Mouse (Mus musculus): ENCODE data around the gene Adora3.

Adora3 gene

DNA sequence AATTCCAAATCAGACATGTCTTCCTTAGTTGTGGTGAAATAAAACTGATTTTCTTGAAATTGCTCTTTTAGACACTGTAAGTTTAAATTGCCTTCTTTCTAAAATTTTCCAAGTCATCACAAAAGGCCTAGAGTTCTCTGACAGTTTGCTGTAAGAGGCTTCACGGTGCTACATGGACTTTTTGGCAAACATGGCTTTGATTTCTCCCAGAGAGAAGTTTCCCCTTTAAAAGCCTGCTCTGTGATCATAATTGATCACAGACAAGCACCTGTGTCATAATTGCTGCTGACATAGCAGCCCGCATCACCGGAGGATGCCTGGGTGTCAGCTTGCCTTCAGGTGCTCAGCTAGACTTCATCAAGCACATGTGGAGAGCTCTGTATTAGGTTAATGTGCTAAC is at the start of gene Adora3, which contains the start of gene Tmigd3:
Gene Adora3 (plus strand): TSS at position 301 of the 400 bp plus-strand sequence.
Gene Tmigd3 (plus strand): TSS at position 346 of the 400 bp plus-strand sequence.
- DNase-seq (ENCODE audit: low spot score in 2 of 2) = no peak

DNA sequence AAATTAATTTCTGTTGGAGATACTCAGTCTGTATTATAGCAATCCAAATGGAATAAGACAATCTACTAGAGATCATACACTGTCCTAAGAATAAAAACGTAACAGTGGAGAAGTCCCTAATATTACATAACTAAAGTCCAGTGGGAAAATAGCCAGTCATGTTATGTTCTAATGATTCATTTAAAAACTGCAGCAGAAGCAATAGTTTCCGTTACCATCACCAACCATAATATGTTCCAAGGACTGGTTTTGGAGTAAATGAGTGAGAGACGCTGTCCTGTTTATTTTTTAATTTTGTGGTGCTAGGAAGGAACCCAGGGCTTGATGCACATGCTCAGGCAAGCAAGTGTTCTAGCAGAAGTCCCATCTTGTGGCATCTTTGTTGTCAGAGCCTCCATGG is 49.2 kb upstream of the Adora3 start:
- no peak for DNase-seq (ENCODE audit: low spot score in 2 of 2)

GRCm38 (mm10) chr3:105823609-105824008 is 47.0 kb upstream of the Adora3 start:
- DNase-seq (ENCODE audit: low spot score in 2 of 2) = no peak

GRCm38 (mm10) chr3:105824103-105824502 is 46.6 kb upstream of the Adora3 start:
- no peak for DNase-seq (ENCODE audit: low spot score in 2 of 2)

DNA sequence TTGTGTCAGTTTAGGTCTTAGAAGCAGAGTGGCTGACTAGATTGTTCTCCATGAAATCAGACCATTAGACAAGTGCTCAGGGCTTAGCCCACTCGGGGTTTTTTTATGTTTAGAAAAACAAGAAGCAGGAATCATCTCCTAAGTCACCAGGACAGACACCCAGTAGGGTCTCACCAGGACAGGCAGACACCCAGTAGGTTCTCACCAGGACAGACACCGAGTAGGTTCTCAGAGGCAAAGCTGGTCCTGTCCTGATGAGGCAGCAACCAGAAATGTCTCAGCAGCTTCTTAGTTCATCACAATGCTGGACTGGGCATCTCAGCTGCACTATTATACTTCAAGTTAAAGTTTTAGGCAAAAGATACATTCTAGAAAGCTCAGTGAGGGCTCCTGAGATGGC is 46.0 kb upstream of the Adora3 start:
- no peak for DNase-seq (ENCODE audit: low spot score in 2 of 2)

- DNase-seq (ENCODE audit: low spot score in 2 of 2) = no peak
These were observed 45.0 kb upstream of the Adora3 start for GRCm38 (mm10) chr3:105825501-105826161.

- no peak for DNase-seq (ENCODE audit: low spot score in 2 of 2)
These were observed 39.1 kb upstream of the Adora3 start for GRCm38 (mm10) chr3:105831584-105831983.

- DNase-seq (ENCODE audit: low spot score in 2 of 2) = no peak
These were observed 34.8 kb upstream of the Adora3 start for GRCm38 (mm10) chr3:105835875-105836274.

DNA sequence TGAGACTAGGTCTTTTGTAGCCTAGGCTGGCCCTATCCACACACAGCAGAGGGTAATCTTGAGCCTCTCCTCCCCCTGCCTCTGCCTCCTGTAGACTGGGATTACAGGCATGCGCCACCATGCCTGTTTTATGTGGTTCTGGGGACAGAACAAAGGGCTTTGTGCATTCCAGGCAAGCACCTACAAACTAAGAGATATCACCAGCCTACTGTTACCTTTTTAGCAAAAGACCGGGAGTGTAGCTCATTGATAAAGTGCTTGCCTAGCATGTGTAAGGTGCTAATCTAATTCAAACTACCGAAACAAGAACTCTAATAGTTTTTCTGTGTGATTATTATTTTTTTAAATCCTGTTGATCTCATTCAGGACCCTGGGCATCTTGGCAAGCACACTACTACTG is 33.8 kb upstream of the Adora3 start:
- no peak for DNase-seq (ENCODE audit: low spot score in 2 of 2)

DNA sequence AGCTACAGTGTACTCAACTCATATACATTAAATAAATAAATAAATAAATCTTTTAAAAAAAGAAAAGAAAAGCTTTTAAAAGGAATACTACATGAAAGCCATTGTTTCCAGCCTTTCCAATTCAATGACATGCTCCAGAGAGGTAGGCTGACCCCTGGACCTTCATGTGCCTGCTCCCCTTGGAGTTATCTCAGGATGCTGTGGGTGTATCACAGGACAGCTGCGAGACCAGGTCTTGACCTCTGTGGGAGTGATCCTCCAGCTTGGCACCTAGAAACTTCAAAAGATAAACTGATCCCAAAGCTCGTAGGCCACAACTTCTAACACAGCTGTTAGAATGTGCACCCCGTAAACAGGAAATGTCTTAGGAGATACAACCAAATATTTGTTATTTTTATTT is 32.0 kb upstream of the Adora3 start:
- DNase-seq (ENCODE audit: low spot score in 2 of 2) = no peak

- no peak for DNase-seq (ENCODE audit: low spot score in 2 of 2)
These were observed 30.8 kb upstream of the Adora3 start for GRCm38 (mm10) chr3:105839836-105840235.

GRCm38 (mm10) chr3:105846294-105847069 is 24.2 kb upstream of the Adora3 start:
- no peak for DNase-seq (ENCODE audit: low spot score in 2 of 2)

- DNase-seq (ENCODE audit: low spot score in 2 of 2) = no peak
These were observed 16.9 kb upstream of the Adora3 start for GRCm38 (mm10) chr3:105853781-105854180.

DNA sequence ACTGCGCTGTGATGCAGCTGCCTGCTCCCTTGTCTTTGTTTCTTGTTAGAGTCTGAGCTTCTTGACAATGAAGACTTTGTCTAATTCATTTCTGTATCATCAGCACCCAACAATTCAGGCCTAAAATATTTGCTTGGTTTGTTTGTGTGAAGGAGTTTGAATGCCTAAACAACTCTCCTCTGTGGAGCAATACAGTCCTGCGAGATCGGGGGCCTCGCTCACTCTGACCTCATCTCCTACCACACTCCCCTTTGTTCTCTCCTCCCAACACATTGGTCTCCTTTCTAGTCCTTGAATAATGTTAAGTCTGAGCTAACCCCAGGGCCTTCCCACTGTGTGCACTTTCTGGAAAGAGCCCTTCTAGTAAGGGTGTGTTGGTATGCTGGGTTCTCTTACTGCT is 15.9 kb upstream of the Adora3 start:
- DNase-seq (ENCODE audit: low spot score in 2 of 2) = no peak

GRCm38 (mm10) chr3:105857513-105857912 is 13.1 kb upstream of the Adora3 start:
- DNase-seq (ENCODE audit: low spot score in 2 of 2) = no peak

GRCm38 (mm10) chr3:105861747-105862366 is 8.8 kb upstream of the Adora3 start:
- no peak for DNase-seq (ENCODE audit: low spot score in 2 of 2)

- DNase-seq (ENCODE audit: low spot score in 2 of 2) = no peak
These were observed 6.5 kb upstream of the Adora3 start for GRCm38 (mm10) chr3:105864123-105864522.

DNA sequence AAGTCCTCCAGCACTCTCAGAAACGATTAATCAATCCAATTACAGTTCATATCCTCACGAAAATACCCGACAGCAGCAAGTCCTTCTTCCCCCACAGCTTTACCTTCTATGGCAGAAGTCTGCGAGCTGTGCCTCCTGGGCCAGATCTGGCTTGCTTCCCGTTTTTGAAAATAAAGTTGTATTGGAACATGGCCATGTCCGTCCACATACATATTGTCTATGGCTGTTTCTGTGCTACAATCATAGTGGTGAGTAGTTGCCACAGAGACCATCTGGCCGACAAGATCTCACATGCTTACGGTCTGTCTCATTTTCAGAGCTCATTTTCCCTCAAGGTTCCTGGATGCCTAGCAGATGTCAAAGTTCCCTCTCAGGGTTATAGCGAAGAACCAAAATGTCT is 5.5 kb upstream of the Adora3 start:
- DNase-seq (ENCODE audit: low spot score in 2 of 2) = no peak

DNA sequence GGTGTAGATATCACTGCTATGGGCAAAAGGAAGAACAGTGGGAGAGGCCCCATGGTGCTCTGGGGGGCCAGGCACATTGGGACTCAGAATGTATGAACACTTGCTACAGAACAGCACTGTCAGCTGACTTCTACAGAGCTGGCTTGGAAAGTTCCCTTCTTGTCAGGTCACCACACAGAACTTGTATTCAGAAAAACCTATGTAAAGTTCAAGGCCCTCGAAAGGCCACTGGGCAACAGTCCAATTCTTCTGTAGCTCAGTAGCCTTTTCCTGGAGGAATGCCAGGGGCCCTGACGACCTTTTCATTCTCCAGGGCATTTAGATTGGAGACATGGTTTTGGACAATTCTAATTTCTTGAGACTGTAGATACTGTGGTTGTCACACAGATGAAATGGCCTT is 2.5 kb upstream of the Adora3 start:
- no peak for DNase-seq (ENCODE audit: low spot score in 2 of 2)

- DNase-seq (ENCODE audit: low spot score in 2 of 2) = no peak
These were observed 1.4 kb downstream of the Adora3 start for GRCm38 (mm10) chr3:105872034-105872433.

DNA sequence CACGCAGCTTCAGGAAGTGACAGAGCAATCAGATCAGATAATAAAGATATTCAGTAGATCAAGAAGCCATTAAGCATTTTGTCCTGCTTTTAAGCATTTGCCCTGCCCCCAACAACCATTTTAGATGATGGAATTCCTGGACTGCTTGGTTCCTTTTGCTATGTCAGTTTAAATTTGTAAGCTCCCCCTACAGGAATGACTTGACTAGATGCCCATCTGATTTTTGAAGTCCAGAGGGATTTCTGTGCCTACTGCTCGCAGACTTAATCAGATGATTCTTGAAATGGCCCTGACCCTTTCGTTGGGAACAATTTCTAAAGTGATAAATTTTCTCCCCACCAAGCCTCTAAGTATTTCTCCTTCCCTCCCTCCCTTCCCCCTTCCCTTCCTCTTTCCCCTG is 1.9 kb downstream of the Adora3 start:
- DNase-seq (ENCODE audit: low spot score in 2 of 2) = no peak
